Mouse (Mus musculus) stomach, postnatal 0 days (tissue): ENCODE results near the gene 2210011C24Rik.

Experiments
- CTCF ChIP-seq: IDR thresholded peaks from 2 replicates; pipeline ENCODE4 v1.5.1; 2016; ENCODE audit warnings: antibody characterized with exemption, low read depth, mild to moderate bottlenecking, moderate library complexity
- EP300 ChIP-seq: optimal IDR thresholded peaks from 2 replicates; pipeline ENCODE3; 2016; ENCODE audit warnings: antibody characterized with exemption

DNA sequence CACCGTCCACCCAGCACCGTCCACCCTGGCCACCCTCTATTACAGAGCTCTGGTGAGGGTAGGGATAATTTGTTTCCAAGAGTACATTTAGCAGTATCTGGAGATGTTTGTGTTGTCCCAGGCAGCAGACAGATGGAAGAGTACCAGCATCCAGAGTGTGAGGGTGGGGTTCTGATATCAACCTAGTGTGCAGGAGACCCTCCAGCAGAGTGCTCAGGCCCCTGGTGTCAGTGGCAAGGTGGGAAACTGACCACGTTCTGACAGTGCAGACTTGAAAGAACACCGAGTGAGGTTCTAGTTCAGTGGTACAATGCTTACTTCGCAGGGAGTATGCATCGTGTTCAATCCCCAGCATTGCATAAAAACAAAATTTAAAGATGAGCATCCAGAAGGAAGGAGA lies 40.3 kb downstream of the 2210011C24Rik start:
- TF ChIP-seq CTCF, result no peak
- no peak for TF ChIP-seq EP300
